Mouse (Mus musculus) lung, adult 2 months (tissue): ENCODE data around the gene Tpk1.

Experiments
- CTCF ChIP-seq: fragments of 200-500 bp; IDR thresholded peaks from 2 replicates; pipeline ENCODE4 v1.5.1; 2011; ENCODE audit warnings: mild to moderate bottlenecking, low read length, control low read depth; ENCODE audit not compliant: insufficient read depth
- POLR2A ChIP-seq: fragments of 200-500 bp; IDR thresholded peaks from 2 replicates; pipeline ENCODE4 v1.6.1; 2011; ENCODE audit warnings: low read depth, mild to moderate bottlenecking, control low read depth, low read length, borderline replicate concordance; ENCODE audit errors: extremely low read depth

DNA sequence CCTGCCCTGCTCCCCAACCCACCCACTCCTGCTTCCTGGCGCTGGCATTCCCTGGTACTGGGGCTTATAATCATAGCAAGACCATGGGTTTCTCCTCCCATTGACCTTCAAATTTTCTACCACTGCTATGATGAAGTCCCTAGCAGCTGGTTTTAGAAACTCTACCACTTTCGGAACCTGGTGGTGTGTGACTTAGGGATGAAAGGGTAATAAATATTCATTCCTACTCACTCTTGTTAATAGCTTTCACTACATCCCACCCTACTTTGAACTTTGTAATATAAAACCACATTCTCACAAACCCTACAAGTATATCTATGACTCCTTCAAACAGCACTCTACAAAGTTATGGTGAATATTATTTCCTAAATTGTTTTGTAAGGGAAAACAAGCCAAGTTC lies 54.3 kb downstream of the Tpk1 start:
- TF ChIP-seq CTCF: no peak
- TF ChIP-seq POLR2A: no peak
